Mouse (Mus musculus) cerebellum, adult 8-10 months (tissue): ENCODE data around the gene Dct.

ENCODE experiments used
- DNase-seq: peaks from one replicate; pipeline ENCODE4 v3.0.0; 2022

Gene Dct

DNA sequence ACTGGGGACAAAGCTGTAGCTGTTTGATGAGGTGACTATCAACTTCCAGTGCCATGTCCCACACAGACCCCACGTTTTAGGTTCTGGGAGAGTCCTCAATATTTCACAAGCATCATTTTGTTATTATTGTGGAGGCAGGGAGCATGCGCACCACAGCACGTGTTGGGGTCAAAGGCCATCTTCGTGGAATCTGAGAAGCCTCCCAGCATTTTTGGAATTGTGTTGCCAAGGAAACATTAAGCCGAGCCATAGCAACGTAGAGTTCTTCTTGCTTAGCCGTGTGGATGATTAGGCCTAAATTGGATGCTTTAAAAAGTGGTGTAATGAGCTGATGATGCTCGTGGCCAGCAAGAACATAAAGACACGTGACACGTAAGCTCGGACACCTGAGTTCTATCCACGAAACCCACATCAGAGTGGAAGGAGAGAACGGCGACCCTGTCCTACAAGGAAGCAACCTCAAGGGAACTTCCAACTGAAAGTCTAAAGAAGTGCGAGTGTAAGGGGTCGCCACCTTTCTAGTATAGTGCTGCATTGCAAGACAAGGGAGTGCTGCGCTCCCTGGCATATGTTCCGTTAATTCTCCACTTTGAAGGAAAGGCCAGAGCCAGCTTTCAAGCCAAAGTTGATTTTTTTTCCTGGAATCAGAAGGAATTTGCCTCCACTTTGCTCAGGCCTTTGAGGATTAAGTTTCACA, 9.8 kb downstream of the Dct start:
- no peak for DNase-seq

- DNase-seq: no peak
These were observed 11.3 kb downstream of the Dct start for GRCm38 (mm10) chr14:118040550-118041250.

- no peak for DNase-seq
These were observed 13.0 kb downstream of the Dct start for GRCm38 (mm10) chr14:118039074-118039473.

GRCm38 (mm10) chr14:118027564-118027963, 24.5 kb downstream of the Dct start:
- DNase-seq: no peak

DNA sequence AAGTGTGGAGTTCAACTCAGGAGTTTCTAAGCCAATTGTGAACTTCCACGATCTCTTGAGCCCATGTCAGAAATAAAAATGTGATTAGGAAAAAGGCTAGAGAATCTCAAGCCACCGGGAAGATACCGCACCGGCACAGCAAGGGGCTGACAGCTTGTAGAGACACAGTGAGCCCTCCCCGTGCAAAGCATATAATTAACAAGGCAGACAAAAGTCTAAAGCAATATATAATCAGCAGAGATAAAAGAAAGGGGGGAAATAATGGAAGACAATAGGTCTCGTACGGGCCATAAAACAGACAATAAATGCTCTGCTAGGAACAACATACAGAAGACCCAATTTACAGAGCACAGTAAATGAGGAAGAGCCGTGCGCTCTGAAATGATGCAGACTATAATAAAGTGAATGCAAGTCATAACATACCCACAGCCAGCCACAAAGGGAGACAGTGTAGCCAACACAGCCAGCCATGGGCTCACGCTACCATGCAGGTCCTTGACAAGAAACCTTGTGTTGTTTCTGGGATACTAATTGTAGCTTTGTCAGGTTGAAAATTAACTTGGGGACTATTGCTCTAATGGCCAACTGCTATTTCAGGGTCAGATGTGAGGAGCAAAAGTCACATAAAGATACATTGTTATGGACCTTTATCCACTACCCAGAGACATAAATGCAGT, 30.0 kb downstream of the Dct start:
- DNase-seq: no peak

- DNase-seq: no peak
These were observed 32.7 kb downstream of the Dct start for GRCm38 (mm10) chr14:118019314-118019713.

DNA sequence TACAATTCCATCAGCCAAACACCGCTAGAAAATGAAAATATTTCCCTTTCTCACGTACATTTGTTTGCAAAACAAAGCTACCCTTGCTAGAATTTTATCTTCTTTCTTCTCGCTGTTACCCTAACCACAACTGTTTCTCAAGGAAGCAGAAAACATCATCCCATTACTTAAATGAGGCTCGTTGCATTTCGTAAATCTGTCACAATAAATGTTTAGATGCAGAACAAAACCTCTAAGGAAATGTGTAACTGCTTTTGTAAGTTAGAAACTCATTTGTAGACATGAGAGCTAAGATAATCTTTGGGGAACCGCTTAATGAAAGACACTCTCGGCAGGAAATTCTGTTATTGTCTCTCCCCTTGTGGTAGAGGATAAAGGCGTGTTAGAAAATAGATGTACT, 38.8 kb downstream of the Dct start:
- DNase-seq: no peak

DNA sequence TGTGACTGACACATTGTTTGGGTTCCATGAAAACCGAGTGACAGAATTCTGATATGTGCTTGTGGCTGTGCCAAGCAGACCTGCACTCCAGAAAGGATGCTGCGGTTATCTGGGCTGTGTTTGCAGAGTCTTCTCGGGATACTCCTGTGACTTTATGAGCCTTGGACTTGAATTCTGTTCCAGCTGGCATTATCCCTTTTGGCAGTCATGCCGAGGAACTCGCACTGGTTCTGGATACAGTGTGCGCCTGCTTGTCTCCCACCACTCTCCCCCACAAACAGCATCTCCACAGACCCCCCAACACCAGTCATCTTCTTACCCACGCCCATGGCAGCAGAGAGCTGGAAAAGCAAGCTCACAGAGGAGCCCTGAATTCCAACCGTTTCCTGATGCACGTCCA, 42.5 kb downstream of the Dct start:
- no peak for DNase-seq

GRCm38 (mm10) chr14:118005697-118006096, 46.3 kb downstream of the Dct start:
- DNase-seq: peak; percentile 11

DNA sequence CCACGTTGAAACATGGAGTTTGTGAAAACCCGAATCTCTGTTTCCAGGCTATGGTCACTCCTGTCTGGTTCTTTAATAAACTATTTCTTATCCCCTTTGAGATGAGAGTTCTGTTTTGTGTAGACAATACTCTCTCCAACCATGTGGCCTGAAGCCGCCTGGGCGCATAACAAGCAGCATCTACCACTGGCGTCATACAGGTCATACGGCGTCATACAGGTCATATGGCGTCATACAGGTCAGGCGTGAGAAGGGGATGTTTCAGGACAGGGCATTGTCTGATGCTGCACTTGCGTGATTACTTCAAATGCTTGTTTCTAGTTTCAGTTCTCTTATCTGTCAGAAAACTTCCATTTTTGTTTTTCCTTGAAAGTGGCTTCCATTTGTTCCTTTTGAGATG, 47.6 kb downstream of the Dct start:
- DNase-seq: no peak

DNA sequence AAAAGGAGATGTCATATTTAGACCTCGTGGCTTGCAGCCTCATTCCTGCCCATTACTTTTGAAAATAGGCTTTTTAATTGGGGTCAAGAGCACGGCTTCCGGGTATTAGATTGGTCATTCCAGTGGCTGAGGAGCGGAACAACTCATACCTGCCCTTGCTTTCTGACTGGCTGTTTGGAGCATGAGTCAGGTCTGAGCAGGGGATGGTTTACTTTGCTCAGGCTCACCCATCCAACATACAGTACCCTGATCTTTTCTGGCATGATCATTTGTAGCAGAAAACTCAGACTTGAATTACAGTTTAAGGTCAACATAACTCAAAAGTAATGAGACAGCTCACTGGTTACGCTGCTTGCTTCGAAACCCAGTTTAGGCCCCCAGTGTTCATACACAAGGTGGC, 58.2 kb downstream of the Dct start:
- no peak for DNase-seq

- DNase-seq: no peak
These were observed 59.3 kb downstream of the Dct start for GRCm38 (mm10) chr14:117992600-117993256.

- no peak for DNase-seq
These were observed 61.8 kb downstream of the Dct start for GRCm38 (mm10) chr14:117990203-117990602.

GRCm38 (mm10) chr14:117988444-117988843, 63.6 kb downstream of the Dct start:
- no peak for DNase-seq

GRCm38 (mm10) chr14:117981532-117981931, 70.5 kb downstream of the Dct start:
- no peak for DNase-seq

- no peak for DNase-seq
These were observed 79.5 kb downstream of the Dct start for GRCm38 (mm10) chr14:117972576-117972975.
